Mouse (Mus musculus) bone marrow macrophage, adult 2 months (primary cell): ENCODE data around the gene 4931406P16Rik.

ENCODE experiments used
- CTCF ChIP-seq: IDR thresholded peaks from 2 replicates; pipeline ENCODE4 v1.5.1; 2012; ENCODE audit warnings: low read depth, mild to moderate bottlenecking, low read length, moderate library complexity
- POLR2A ChIP-seq: IDR thresholded peaks from 2 replicates; pipeline ENCODE4 v1.6.1; 2012; ENCODE audit warnings: mild to moderate bottlenecking, low read depth, low read length, borderline replicate concordance

DNA sequence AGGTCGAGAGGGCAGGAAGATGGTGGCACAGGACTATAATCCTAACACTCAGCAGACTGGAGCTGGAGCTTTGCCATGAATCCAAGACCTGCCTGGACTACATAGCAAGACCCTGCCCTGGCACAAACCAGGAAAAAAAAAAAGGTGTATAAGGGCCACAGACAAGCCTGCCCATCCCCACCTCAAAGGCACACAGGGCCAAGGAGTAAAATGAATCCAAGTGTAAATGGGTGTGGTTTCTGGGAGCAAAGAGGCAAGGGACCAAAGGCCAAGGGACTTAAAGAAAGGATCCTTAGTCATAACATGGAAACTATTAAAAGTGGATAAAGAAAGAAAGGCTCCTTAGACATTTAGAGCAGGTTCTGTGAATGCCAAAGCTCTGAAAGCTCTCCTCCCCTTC, 94.9 kb downstream of the 4931406P16Rik start:
- TF ChIP-seq CTCF (no peak), POLR2A (no peak)
